Mouse (Mus musculus): ENCODE measurements around the gene Vamp5. TPM values are rescaled to one million over a fixed set of nuclear protein-coding genes. Genes with fewer than 3 reads are reported as not detected.

Vamp5 gene
- 32.1 and 38.4 TPM in 2 replicates for polyA plus RNA-seq (2014; fragmentation: Nextera tagmentation; extraction: Ambion mirVana)

- H3K27me3 ChIP-seq (ENCODE audit: control insufficient read depth, insufficient read depth, low read length) = peaks cover 11% of the 10 kb centered on the region; the same call in 1 of the 2 replicates
- peak within 1 kb of the TSS; percentile 58 for H3K4me2 ChIP-seq (replicated peaks; ENCODE audit: low read depth, low read length)
- H3K27ac ChIP-seq (ENCODE audit: low read depth, low read length) = peak within 1 kb of the TSS; percentile 21; the same call in 1 of the 2 replicates
- H3K36me3 ChIP-seq (ENCODE audit: control insufficient read depth, insufficient read depth, low read length) = peaks cover 3% of the 10 kb centered on the region
- H3K9me3 ChIP-seq (ENCODE audit: control insufficient read depth, low read length) = no peaks in the 10 kb centered on the region
- peak; percentile 74 for ATAC-seq (ENCODE audit: low FRiP score, low TSS enrichment)
- H3K4me3 ChIP-seq (ENCODE audit: low read length) = peak within 1 kb of the TSS; percentile 45
- WGBS = 2% methylated on average over 48 of the region's 49 CpGs
- H3K9ac ChIP-seq (ENCODE audit: low read depth, low read length) = peak within 1 kb of the TSS; percentile 53
- H3K4me1 ChIP-seq (ENCODE audit: control insufficient read depth, insufficient read depth, low read length) = no peaks in the 10 kb centered on the region
These were observed at the start of gene Vamp5 for GRCm38 (mm10) chr6:72380131-72380770. Gene Vamp5, minus strand, starts transcription at chr6:72380468.

GRCm38 (mm10) chr6:72429061-72429842 is 49.0 kb upstream of the Vamp5 start:
- Histone ChIP-seq H3K4me2 (replicated peaks; ENCODE audit: low read depth, low read length) (no peak overlapping the region), H3K36me3 (ENCODE audit: control insufficient read depth, insufficient read depth, low read length) (peaks cover 90% of the 10 kb centered on the region), H3K9me3 (ENCODE audit: control insufficient read depth, low read length) (no peaks in the 10 kb centered on the region), H3K4me1 (ENCODE audit: control insufficient read depth, insufficient read depth, low read length) (no peaks in the 10 kb centered on the region), H3K27me3 (ENCODE audit: control insufficient read depth, insufficient read depth, low read length) (no peaks in the 10 kb centered on the region), H3K27ac (ENCODE audit: low read depth, low read length) (no peak overlapping the region), H3K9ac (ENCODE audit: low read depth, low read length) (no peak overlapping the region), H3K4me3 (ENCODE audit: low read length) (no peak overlapping the region)
- WGBS = 87% methylated on average over 21 of the region's 21 CpGs
- no peak for ATAC-seq (ENCODE audit: low FRiP score, low TSS enrichment)

- Histone ChIP-seq H3K27me3 (ENCODE audit: control insufficient read depth, insufficient read depth, low read length) (no peaks in the 10 kb centered on the region), H3K36me3 (ENCODE audit: control insufficient read depth, insufficient read depth, low read length) (peaks cover 91% of the 10 kb centered on the region), H3K4me3 (ENCODE audit: low read length) (no peak overlapping the region), H3K27ac (ENCODE audit: low read depth, low read length) (peak overlapping the region; percentile 37; the same call in 1 of the 2 replicates), H3K4me2 (replicated peaks; ENCODE audit: low read depth, low read length) (no peak overlapping the region), H3K9ac (ENCODE audit: low read depth, low read length) (no peak overlapping the region), H3K9me3 (ENCODE audit: control insufficient read depth, low read length) (no peaks in the 10 kb centered on the region), H3K4me1 (ENCODE audit: control insufficient read depth, insufficient read depth, low read length) (no peaks in the 10 kb centered on the region)
- 39% methylated on average over 8 of the region's 8 CpGs for WGBS
- peak; percentile 77 for ATAC-seq (ENCODE audit: low FRiP score, low TSS enrichment)
These were observed 47.8 kb upstream of the Vamp5 start for GRCm38 (mm10) chr6:72428036-72428435.

- Histone ChIP-seq H3K9me3 (ENCODE audit: control insufficient read depth, low read length) (no peaks in the 10 kb centered on the region), H3K27me3 (ENCODE audit: control insufficient read depth, insufficient read depth, low read length) (no peaks in the 10 kb centered on the region), H3K4me3 (ENCODE audit: low read length) (no peak overlapping the region), H3K4me2 (replicated peaks; ENCODE audit: low read depth, low read length) (no peak overlapping the region), H3K36me3 (ENCODE audit: control insufficient read depth, insufficient read depth, low read length) (peaks cover 85% of the 10 kb centered on the region), H3K27ac (ENCODE audit: low read depth, low read length) (no peak overlapping the region), H3K9ac (ENCODE audit: low read depth, low read length) (no peak overlapping the region), H3K4me1 (ENCODE audit: control insufficient read depth, insufficient read depth, low read length) (no peaks in the 10 kb centered on the region)
- no peak for ATAC-seq (ENCODE audit: low FRiP score, low TSS enrichment)
- WGBS = 90% methylated on average over 11 of the region's 11 CpGs
These were observed 45.4 kb upstream of the Vamp5 start for GRCm38 (mm10) chr6:72425646-72426045.

- Histone ChIP-seq H3K4me1 (ENCODE audit: control insufficient read depth, insufficient read depth, low read length) (no peaks in the 10 kb centered on the region), H3K4me3 (ENCODE audit: low read length) (no peak overlapping the region), H3K9me3 (ENCODE audit: control insufficient read depth, low read length) (no peaks in the 10 kb centered on the region), H3K9ac (ENCODE audit: low read depth, low read length) (no peak overlapping the region), H3K4me2 (replicated peaks; ENCODE audit: low read depth, low read length) (no peak overlapping the region), H3K27ac (ENCODE audit: low read depth, low read length) (no peak overlapping the region), H3K36me3 (ENCODE audit: control insufficient read depth, insufficient read depth, low read length) (peaks cover 72% of the 10 kb centered on the region), H3K27me3 (ENCODE audit: control insufficient read depth, insufficient read depth, low read length) (no peaks in the 10 kb centered on the region)
- ATAC-seq (ENCODE audit: low FRiP score, low TSS enrichment) = no peak
- 94% methylated on average over 10 of the region's 10 CpGs for WGBS
These were observed 40.6 kb upstream of the Vamp5 start for GRCm38 (mm10) chr6:72420901-72421300.

- ATAC-seq (ENCODE audit: low FRiP score, low TSS enrichment) = no peak
- H3K9ac ChIP-seq (ENCODE audit: low read depth, low read length) = no peak overlapping the region
- no peak overlapping the region for H3K27ac ChIP-seq (ENCODE audit: low read depth, low read length)
- 85% methylated on average over 1 of the region's 1 CpGs for WGBS
- peaks cover 9% of the 10 kb centered on the region for H3K4me1 ChIP-seq (ENCODE audit: control insufficient read depth, insufficient read depth, low read length)
- H3K9me3 ChIP-seq (ENCODE audit: control insufficient read depth, low read length) = no peaks in the 10 kb centered on the region
- no peak overlapping the region for H3K4me3 ChIP-seq (ENCODE audit: low read length)
- H3K27me3 ChIP-seq (ENCODE audit: control insufficient read depth, insufficient read depth, low read length) = no peaks in the 10 kb centered on the region
- H3K36me3 ChIP-seq (ENCODE audit: control insufficient read depth, insufficient read depth, low read length) = peaks cover 61% of the 10 kb centered on the region
- H3K4me2 ChIP-seq (replicated peaks; ENCODE audit: low read depth, low read length) = no peak overlapping the region
These were observed 39.5 kb upstream of the Vamp5 start for GRCm38 (mm10) chr6:72419806-72420205.

GRCm38 (mm10) chr6:72418279-72418678 is 38.0 kb upstream of the Vamp5 start:
- Histone ChIP-seq H3K27me3 (ENCODE audit: control insufficient read depth, insufficient read depth, low read length) (no peaks in the 10 kb centered on the region), H3K4me2 (replicated peaks; ENCODE audit: low read depth, low read length) (no peak overlapping the region), H3K4me3 (ENCODE audit: low read length) (no peak overlapping the region), H3K4me1 (ENCODE audit: control insufficient read depth, insufficient read depth, low read length) (peaks cover 9% of the 10 kb centered on the region), H3K9me3 (ENCODE audit: control insufficient read depth, low read length) (no peaks in the 10 kb centered on the region), H3K36me3 (ENCODE audit: control insufficient read depth, insufficient read depth, low read length) (peaks cover 46% of the 10 kb centered on the region), H3K27ac (ENCODE audit: low read depth, low read length) (no peak overlapping the region), H3K9ac (ENCODE audit: low read depth, low read length) (no peak overlapping the region)
- WGBS = 88% methylated on average over 4 of the region's 4 CpGs
- ATAC-seq (ENCODE audit: low FRiP score, low TSS enrichment) = no peak

GRCm38 (mm10) chr6:72415964-72416772 is 35.9 kb upstream of the Vamp5 start:
- H3K9me3 ChIP-seq (ENCODE audit: control insufficient read depth, low read length) = no peaks in the 10 kb centered on the region
- peaks cover 30% of the 10 kb centered on the region for H3K36me3 ChIP-seq (ENCODE audit: control insufficient read depth, insufficient read depth, low read length)
- no peak overlapping the region for H3K9ac ChIP-seq (ENCODE audit: low read depth, low read length)
- H3K4me2 ChIP-seq (replicated peaks; ENCODE audit: low read depth, low read length) = no peak overlapping the region
- H3K4me1 ChIP-seq (ENCODE audit: control insufficient read depth, insufficient read depth, low read length) = peaks cover 9% of the 10 kb centered on the region
- H3K4me3 ChIP-seq (ENCODE audit: low read length) = no peak overlapping the region
- no peak for ATAC-seq (ENCODE audit: low FRiP score, low TSS enrichment)
- H3K27me3 ChIP-seq (ENCODE audit: control insufficient read depth, insufficient read depth, low read length) = no peaks in the 10 kb centered on the region
- 82% methylated on average over 7 of the region's 7 CpGs for WGBS
- H3K27ac ChIP-seq (ENCODE audit: low read depth, low read length) = no peak overlapping the region
